Mouse (Mus musculus): Measurements from ENCODE around the gene Apom. TPM values are rescaled to one million over a fixed set of nuclear protein-coding genes. Genes with fewer than 3 reads are reported as not detected.

Apom gene
- polyA plus RNA-seq, 1 experiment: 0.55 TPM

- Histone ChIP-seq H3K27me3 (ENCODE audit: control insufficient read depth, insufficient read depth, low read length) (no peaks in the 10 kb centered on the region), H3K27ac (ENCODE audit: control insufficient read depth, insufficient read depth, low read length) (peak within 1 kb of the TSS; percentile 94), H3K4me3 (ENCODE audit: control insufficient read depth, insufficient read depth, low read length) (peak within 1 kb of the TSS; percentile 93), H3K4me1 (replicated peaks; ENCODE audit: control insufficient read depth, insufficient read depth, low read length) (peaks cover 16% of the 10 kb centered on the region), H3K36me3 (ENCODE audit: control insufficient read depth, insufficient read depth, low read length) (peaks cover 20% of the 10 kb centered on the region)
- peak; percentile 96 for DNase-seq
- WGBS: under 1% methylated on average over 87 of the region's 89 CpGs
- 0 out of 2 replicates have a peak, but pooled peaks have one; percentile 58 for TF ChIP-seq CTCF (IDR thresholded peaks at IDR 0.05; ENCODE audit: borderline replicate concordance, control insufficient read depth, extremely low read depth, insufficient read depth, low read length, poor library complexity)
- peak; percentile 32 for TF ChIP-seq POLR2A (IDR thresholded peaks at IDR 0.05; ENCODE audit: control insufficient read depth, extremely low read depth, insufficient read depth, low read length, poor library complexity)
These were observed 33.0 kb upstream of the Apom start, which contains the start of gene Prrc2a for GRCm38 (mm10) chr17:35164568-35165450. Gene Prrc2a (minus strand): TSS chr17:35164897.

DNA sequence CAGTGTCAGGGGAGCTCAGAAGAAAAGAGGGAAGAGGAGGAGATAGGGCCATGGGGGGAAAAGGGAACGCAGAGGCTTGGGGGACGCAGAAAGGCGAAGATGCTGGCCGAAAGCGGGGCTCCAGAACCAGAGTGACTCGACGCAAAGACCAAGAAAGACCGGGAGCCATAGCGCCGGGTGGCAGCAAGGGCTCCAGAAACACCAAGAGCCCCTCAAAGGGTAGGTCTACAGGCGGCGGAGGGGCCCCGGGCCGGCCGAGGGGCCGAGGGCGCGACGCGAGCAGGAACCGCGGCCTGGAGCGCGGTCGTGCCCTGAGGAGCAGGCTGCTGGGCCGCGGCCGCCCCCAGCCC, 32.3 kb upstream of the Apom start:
- Histone ChIP-seq H3K27me3 (ENCODE audit: control insufficient read depth, insufficient read depth, low read length) (no peaks in the 10 kb centered on the region), H3K36me3 (ENCODE audit: control insufficient read depth, insufficient read depth, low read length) (peaks cover 26% of the 10 kb centered on the region), H3K4me3 (ENCODE audit: control insufficient read depth, insufficient read depth, low read length) (peak overlapping the region; percentile 90), H3K4me1 (replicated peaks; ENCODE audit: control insufficient read depth, insufficient read depth, low read length) (peaks cover 16% of the 10 kb centered on the region), H3K27ac (ENCODE audit: control insufficient read depth, insufficient read depth, low read length) (peak overlapping the region; percentile 80)
- under 1% methylated on average over 28 of the region's 28 CpGs for WGBS
- TF ChIP-seq CTCF (IDR thresholded peaks at IDR 0.05; ENCODE audit: borderline replicate concordance, control insufficient read depth, extremely low read depth, insufficient read depth, low read length, poor library complexity): no peak
- no peak for TF ChIP-seq POLR2A (IDR thresholded peaks at IDR 0.05; ENCODE audit: control insufficient read depth, extremely low read depth, insufficient read depth, low read length, poor library complexity)
- DNase-seq: peak; percentile 33

GRCm38 (mm10) chr17:35163326-35164081, 31.7 kb upstream of the Apom start:
- TF ChIP-seq POLR2A (IDR thresholded peaks at IDR 0.05; ENCODE audit: control insufficient read depth, extremely low read depth, insufficient read depth, low read length, poor library complexity): no peak
- no peak for TF ChIP-seq CTCF (IDR thresholded peaks at IDR 0.05; ENCODE audit: borderline replicate concordance, control insufficient read depth, extremely low read depth, insufficient read depth, low read length, poor library complexity)
- peaks cover 33% of the 10 kb centered on the region for H3K36me3 ChIP-seq (ENCODE audit: control insufficient read depth, insufficient read depth, low read length)
- H3K27me3 ChIP-seq (ENCODE audit: control insufficient read depth, insufficient read depth, low read length): no peaks in the 10 kb centered on the region
- peaks cover 14% of the 10 kb centered on the region for H3K4me1 ChIP-seq (replicated peaks; ENCODE audit: control insufficient read depth, insufficient read depth, low read length)
- peak overlapping the region; percentile 80; the same call in 1 of the 2 replicates for H3K27ac ChIP-seq (ENCODE audit: control insufficient read depth, insufficient read depth, low read length)
- DNase-seq: no peak
- WGBS: 9% methylated on average over 8 of the region's 8 CpGs
- H3K4me3 ChIP-seq (ENCODE audit: control insufficient read depth, insufficient read depth, low read length): peak overlapping the region; percentile 90

DNA sequence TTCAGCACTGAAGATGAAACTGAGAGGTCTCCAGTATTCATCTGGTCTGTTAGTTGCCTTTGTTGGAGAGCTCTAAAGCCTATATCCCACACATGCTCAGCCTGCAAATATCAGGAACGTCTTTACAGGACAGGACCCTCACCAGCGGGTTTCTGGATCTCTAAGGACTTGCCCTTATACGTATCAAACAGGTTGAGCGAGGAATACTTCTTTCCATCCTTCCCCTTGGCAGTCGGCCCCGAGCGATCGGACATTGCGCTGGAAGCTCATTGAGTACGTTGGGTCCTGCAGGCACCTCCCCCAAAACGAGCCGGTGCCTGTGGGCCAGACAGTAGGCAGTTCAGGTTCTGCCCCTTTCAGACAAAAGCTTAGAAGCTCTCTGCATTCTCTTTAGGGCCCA, 30.9 kb upstream of the Apom start:
- TF ChIP-seq CTCF (IDR thresholded peaks at IDR 0.05; ENCODE audit: borderline replicate concordance, control insufficient read depth, extremely low read depth, insufficient read depth, low read length, poor library complexity) (no peak), POLR2A (IDR thresholded peaks at IDR 0.05; ENCODE audit: control insufficient read depth, extremely low read depth, insufficient read depth, low read length, poor library complexity) (no peak)
- WGBS: 56% methylated on average over 12 of the region's 12 CpGs
- no peak for DNase-seq
- Histone ChIP-seq H3K36me3 (ENCODE audit: control insufficient read depth, insufficient read depth, low read length) (peaks cover 41% of the 10 kb centered on the region), H3K4me3 (ENCODE audit: control insufficient read depth, insufficient read depth, low read length) (no peak overlapping the region), H3K4me1 (replicated peaks; ENCODE audit: control insufficient read depth, insufficient read depth, low read length) (peaks cover 14% of the 10 kb centered on the region), H3K27ac (ENCODE audit: control insufficient read depth, insufficient read depth, low read length) (no peak overlapping the region), H3K27me3 (ENCODE audit: control insufficient read depth, insufficient read depth, low read length) (no peaks in the 10 kb centered on the region)

GRCm38 (mm10) chr17:35162121-35162520, 30.3 kb upstream of the Apom start:
- TF ChIP-seq POLR2A (IDR thresholded peaks at IDR 0.05; ENCODE audit: control insufficient read depth, extremely low read depth, insufficient read depth, low read length, poor library complexity) (no peak), CTCF (IDR thresholded peaks at IDR 0.05; ENCODE audit: borderline replicate concordance, control insufficient read depth, extremely low read depth, insufficient read depth, low read length, poor library complexity) (no peak)
- no peak overlapping the region for H3K27ac ChIP-seq (ENCODE audit: control insufficient read depth, insufficient read depth, low read length)
- no peak overlapping the region for H3K4me3 ChIP-seq (ENCODE audit: control insufficient read depth, insufficient read depth, low read length)
- DNase-seq: no peak
- H3K4me1 ChIP-seq (replicated peaks; ENCODE audit: control insufficient read depth, insufficient read depth, low read length): peaks cover 14% of the 10 kb centered on the region
- no peaks in the 10 kb centered on the region for H3K27me3 ChIP-seq (ENCODE audit: control insufficient read depth, insufficient read depth, low read length)
- WGBS: 92% methylated on average over 14 of the region's 14 CpGs
- peaks cover 47% of the 10 kb centered on the region for H3K36me3 ChIP-seq (ENCODE audit: control insufficient read depth, insufficient read depth, low read length)

- H3K4me1 ChIP-seq (replicated peaks; ENCODE audit: control insufficient read depth, insufficient read depth, low read length): peaks cover 12% of the 10 kb centered on the region
- no peak overlapping the region for H3K4me3 ChIP-seq (ENCODE audit: control insufficient read depth, insufficient read depth, low read length)
- no peak overlapping the region for H3K27ac ChIP-seq (ENCODE audit: control insufficient read depth, insufficient read depth, low read length)
- peaks cover 54% of the 10 kb centered on the region for H3K36me3 ChIP-seq (ENCODE audit: control insufficient read depth, insufficient read depth, low read length)
- H3K27me3 ChIP-seq (ENCODE audit: control insufficient read depth, insufficient read depth, low read length): no peaks in the 10 kb centered on the region
- TF ChIP-seq POLR2A (IDR thresholded peaks at IDR 0.05; ENCODE audit: control insufficient read depth, extremely low read depth, insufficient read depth, low read length, poor library complexity): no peak
- no peak for TF ChIP-seq CTCF (IDR thresholded peaks at IDR 0.05; ENCODE audit: borderline replicate concordance, control insufficient read depth, extremely low read depth, insufficient read depth, low read length, poor library complexity)
- WGBS: 91% methylated on average over 11 of the region's 11 CpGs
- DNase-seq: no peak
These were observed 29.6 kb upstream of the Apom start for GRCm38 (mm10) chr17:35161421-35161820.
